Mouse (Mus musculus) lung, postnatal 0 days (tissue): Measurements from ENCODE around the gene St6gal1. TPM values are rescaled to one million over a fixed set of nuclear protein-coding genes. Genes with fewer than 3 reads are reported as not detected.

Experiments
- ATAC-seq: fragments of 200-750 bp; cut with Nextera tagmentation; 2 replicates; pipeline ENCODE4 v1.8.0; 2017; ENCODE audit warnings: moderate library complexity
- DNase-seq: peaks from one replicate; pipeline ENCODE4 v3.0.0-alpha.2; 2016; ENCODE audit warnings: low spot score
- H3K27ac ChIP-seq: fragments of 300-500 bp; sonication (generic); 2 replicates; pipeline ENCODE4 v1.5.1; 2014; ENCODE audit warnings: antibody characterized with exemption, mild to moderate bottlenecking, low read length, mixed read lengths
- H3K27me3 ChIP-seq: fragments of 300-500 bp; sonication (generic); replicated peaks from 2 replicates; pipeline ENCODE4 v1.6.1; 2014; ENCODE audit warnings: low read length, mixed read lengths; ENCODE audit not compliant: insufficient read depth
- H3K36me3 ChIP-seq: fragments of 300-500 bp; sonication (generic); 2 replicates; pipeline ENCODE4 v1.6.1; 2014; ENCODE audit warnings: low read length, mixed read lengths; ENCODE audit not compliant: insufficient read depth
- H3K4me1 ChIP-seq: fragments of 300-500 bp; sonication (generic); 2 replicates; pipeline ENCODE4 v1.6.1; 2014; ENCODE audit warnings: antibody characterized with exemption, low read depth, low read length, mixed read lengths; ENCODE audit not compliant: insufficient read depth
- H3K4me2 ChIP-seq: fragments of 300-500 bp; sonication (generic); replicated peaks from 2 replicates; pipeline ENCODE4 v1.6.1; 2014; ENCODE audit warnings: low read depth, mild to moderate bottlenecking, low read length, moderate library complexity, mixed read lengths
- H3K4me3 ChIP-seq: fragments of 300-500 bp; sonication (generic); 2 replicates; pipeline ENCODE4 v1.5.1; 2014; ENCODE audit warnings: low read depth, low read length
- H3K9ac ChIP-seq: fragments of 300-500 bp; sonication (generic); replicated peaks from 2 replicates; pipeline ENCODE4 v1.6.1; 2014; ENCODE audit warnings: low read depth, mild to moderate bottlenecking
- H3K9me3 ChIP-seq: fragments of 300-500 bp; sonication (generic); 2 replicates; pipeline ENCODE4 v1.6.1; 2016; ENCODE audit warnings: low read length, mixed read lengths
- CTCF ChIP-seq: IDR thresholded peaks from 2 replicates; pipeline ENCODE4 v1.5.1; 2016; ENCODE audit warnings: antibody characterized with exemption, mild to moderate bottlenecking
- EP300 ChIP-seq: IDR thresholded peaks from 2 replicates; pipeline ENCODE4 v1.6.1; 2016; ENCODE audit warnings: antibody characterized with exemption, mild to moderate bottlenecking, control low read depth
- WGBS: fragments of 180-500 bp; shearing (Covaris S2); extraction: QIAGEN DNeasy Blood & Tissue Kit; methylation state at CpG from one replicate; pipeline ENCODE4 v1.1.7; 2014; 5-methylcytosine and 5-hydroxymethylcytosine counted together
- polyA plus RNA-seq: library from polyadenylated mRNA; unstranded; fragments of >200 nt; fragmentation: Nextera tagmentation; extraction: Ambion mirVana; gene quantifications from 2 replicates; pipeline ENCODE4 v1.2.1, GENCODE M21; 2015

St6gal1 gene
- polyA plus RNA-seq, 1 experiment from 2014 or later = 46.4 TPM

DNA sequence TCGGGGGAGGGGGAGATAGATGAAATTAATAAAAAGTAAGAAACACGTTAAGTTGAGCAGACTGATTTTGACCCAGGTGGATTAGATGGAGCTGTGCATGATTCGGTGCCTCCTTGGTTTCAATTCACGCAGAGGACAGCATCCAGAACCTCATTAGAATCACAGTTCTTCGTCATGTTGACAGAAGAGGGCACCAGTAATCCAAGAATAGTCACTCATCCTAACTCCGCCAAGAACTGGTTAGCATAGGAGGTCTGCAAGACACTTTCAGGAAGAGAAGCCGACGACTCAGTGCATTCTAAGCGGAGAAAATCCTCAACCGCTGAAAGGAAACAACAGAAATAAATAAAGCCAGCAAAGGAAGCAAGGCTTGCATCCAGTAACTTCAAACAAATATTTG is 151.6 kb downstream of the St6gal1 start:
- no peak overlapping the region for H3K4me2 ChIP-seq
- ATAC-seq (no peak), DNase-seq (peak; percentile 45)
- no peaks in the 10 kb centered on the region for H3K27me3 ChIP-seq
- TF ChIP-seq CTCF (peak; percentile 51), EP300 (no peak)
- 49% methylated on average over 10 of the region's 10 CpGs for WGBS
- H3K27ac ChIP-seq = no peak overlapping the region
- no peaks in the 10 kb centered on the region for H3K9me3 ChIP-seq
- no peak overlapping the region for H3K4me3 ChIP-seq
- 0 out of 2 replicates have a peak, but pooled peaks cover 3% of the 10 kb centered on the region for H3K4me1 ChIP-seq
- no peaks in the 10 kb centered on the region for H3K36me3 ChIP-seq
- H3K9ac ChIP-seq = no peak overlapping the region

GRCm38 (mm10) chr16:23379536-23380230 is 155.1 kb downstream of the St6gal1 start:
- Histone ChIP-seq H3K9ac (no peak overlapping the region), H3K9me3 (no peaks in the 10 kb centered on the region), H3K4me1 (no peaks in the 10 kb centered on the region), H3K27me3 (no peaks in the 10 kb centered on the region), H3K4me2 (no peak overlapping the region), H3K27ac (no peak overlapping the region), H3K36me3 (no peaks in the 10 kb centered on the region), H3K4me3 (no peak overlapping the region)
- TF ChIP-seq EP300 = no peak
- no peak for TF ChIP-seq CTCF
- 75% methylated on average over 3 of the region's 3 CpGs for WGBS
- no peak for ATAC-seq
- DNase-seq = no peak

GRCm38 (mm10) chr16:23384304-23384703 is 159.8 kb downstream of the St6gal1 start:
- no peak for ATAC-seq

DNA sequence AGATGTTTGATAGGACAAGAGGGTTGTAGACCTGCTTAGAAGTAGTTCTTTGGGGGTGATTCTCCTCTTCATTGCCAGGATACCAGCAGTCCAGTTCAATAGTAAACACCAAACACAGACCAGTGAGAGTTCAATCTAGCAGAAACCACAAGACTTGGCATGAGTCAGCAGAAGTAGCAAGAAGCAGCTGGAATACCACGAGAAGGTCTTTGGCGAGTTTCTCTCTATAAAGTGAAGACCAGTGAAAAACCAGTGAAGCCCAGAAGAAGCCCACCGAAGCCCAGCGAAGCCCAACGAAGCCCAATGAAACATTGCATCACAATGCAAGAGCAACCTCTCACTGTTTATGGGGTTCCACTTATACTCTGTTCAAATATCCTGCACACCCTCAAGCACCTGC is 173.4 kb downstream of the St6gal1 start:
- no peaks in the 10 kb centered on the region for H3K9me3 ChIP-seq
- DNase-seq (no peak), ATAC-seq (no peak)
- no peaks in the 10 kb centered on the region for H3K27me3 ChIP-seq
- H3K4me1 ChIP-seq = no peaks in the 10 kb centered on the region
- H3K36me3 ChIP-seq = no peaks in the 10 kb centered on the region
- H3K9ac ChIP-seq = no peak overlapping the region
- no peak overlapping the region for H3K4me2 ChIP-seq
- 83% methylated on average over 5 of the region's 5 CpGs for WGBS
- no peak for TF ChIP-seq CTCF
- no peak for TF ChIP-seq EP300
- H3K4me3 ChIP-seq = no peak overlapping the region
- no peak overlapping the region for H3K27ac ChIP-seq

More at GRCm38 (mm10) chr16:23384304-23384703, 159.8 kb downstream of the St6gal1 start:
- H3K4me1 ChIP-seq = no peaks in the 10 kb centered on the region
- no peak overlapping the region for H3K27ac ChIP-seq
- no peaks in the 10 kb centered on the region for H3K27me3 ChIP-seq
- no peaks in the 10 kb centered on the region for H3K36me3 ChIP-seq
- no peak for DNase-seq
- no peaks in the 10 kb centered on the region for H3K9me3 ChIP-seq
- no peak overlapping the region for H3K4me2 ChIP-seq
- no peak overlapping the region for H3K4me3 ChIP-seq
- no peak overlapping the region for H3K9ac ChIP-seq
- TF ChIP-seq CTCF (no peak), EP300 (no peak)

DNA sequence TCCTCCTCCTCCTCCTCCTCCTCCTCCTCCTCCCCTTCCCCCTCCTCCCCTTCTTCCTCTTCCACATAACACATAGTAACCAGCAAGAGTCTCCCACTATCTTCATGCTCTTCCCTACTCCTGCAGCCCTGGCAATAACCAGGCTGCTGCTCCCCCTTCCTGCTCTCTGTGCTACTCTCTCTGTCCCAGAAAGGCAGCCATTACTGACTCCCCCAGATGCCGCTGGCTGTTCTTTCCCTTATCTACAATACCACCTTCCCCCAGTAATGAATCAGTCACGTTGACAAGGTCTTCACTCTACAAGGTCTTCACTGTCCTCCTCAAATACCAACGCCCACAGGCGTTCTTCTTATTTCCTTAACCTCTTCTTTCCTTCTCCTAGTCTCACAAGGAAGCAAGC is 176.9 kb downstream of the St6gal1 start:
- TF ChIP-seq CTCF = peak; percentile 12; the same call in 1 of the 2 replicates
- no peak for TF ChIP-seq EP300
- Histone ChIP-seq H3K27ac (no peak overlapping the region), H3K4me1 (no peaks in the 10 kb centered on the region), H3K4me3 (no peak overlapping the region), H3K9ac (no peak overlapping the region), H3K27me3 (no peaks in the 10 kb centered on the region), H3K4me2 (no peak overlapping the region), H3K36me3 (no peaks in the 10 kb centered on the region), H3K9me3 (no peaks in the 10 kb centered on the region)
- WGBS = 15% methylated on average over 4 of the region's 4 CpGs
- ATAC-seq (no peak), DNase-seq (peak; percentile 26)

DNA sequence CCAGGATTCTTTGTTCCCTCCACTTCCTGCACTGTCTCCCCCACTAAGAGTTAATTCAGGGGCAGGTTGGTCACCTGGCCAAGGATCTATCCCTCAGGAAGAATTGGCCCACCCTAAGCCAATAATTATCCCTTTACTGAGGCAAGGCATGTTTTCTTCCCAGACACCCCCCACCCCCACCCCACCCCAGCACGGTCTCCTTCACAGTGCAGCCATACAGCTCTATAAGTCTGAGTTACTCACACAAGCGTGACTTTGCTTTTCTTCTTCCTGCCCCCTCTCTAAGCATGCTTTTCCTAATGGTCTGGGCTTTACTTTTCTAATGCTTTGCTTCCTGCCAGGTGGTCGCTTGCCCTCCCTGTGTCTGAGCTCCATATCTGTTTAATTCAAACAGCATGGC is 177.4 kb downstream of the St6gal1 start:
- Histone ChIP-seq H3K4me2 (no peak overlapping the region), H3K4me3 (no peak overlapping the region), H3K9ac (no peak overlapping the region), H3K4me1 (no peaks in the 10 kb centered on the region), H3K27me3 (no peaks in the 10 kb centered on the region), H3K36me3 (no peaks in the 10 kb centered on the region), H3K27ac (no peak overlapping the region), H3K9me3 (no peaks in the 10 kb centered on the region)
- DNase-seq (no peak), ATAC-seq (no peak)
- 59% methylated on average over 3 of the region's 3 CpGs for WGBS
- TF ChIP-seq CTCF = no peak
- no peak for TF ChIP-seq EP300
